Mouse (Mus musculus) MEL (cell line): ENCODE results near the gene Sh3glb1. TPM values are rescaled to one million over a fixed set of nuclear protein-coding genes. Genes with fewer than 3 reads are reported as not detected.

ENCODE experiments used
- DNase-seq: peaks from one replicate; pipeline ENCODE4 v3.0.0; 2011; ENCODE audit warnings: low read depth, low spot score
- H3K27ac ChIP-seq: 2 replicates; pipeline ENCODE4 v1.5.1; 2012; ENCODE audit warnings: low read depth, mild to moderate bottlenecking, control low read depth, low read length, moderate library complexity; ENCODE audit not compliant: control insufficient read depth
- H3K27me3 ChIP-seq, 2 experiments: fragments of 150-350 bp in 1 of 2; sonication (generic) in 1 of 2; 2 replicates each; pipeline ENCODE4 v1.6.1; 2012; ENCODE audit warnings: low read length in 2 of 2, mild to moderate bottlenecking in 2 of 2, improper control_type of control experiment in 1 of 2, moderate library complexity in 1 of 2; ENCODE audit not compliant: insufficient read depth in 2 of 2, control insufficient read depth in 1 of 2
- H3K36me3 ChIP-seq, 2 experiments: 2 replicates each; pipeline ENCODE4 v1.6.1; 2012 to 2014; ENCODE audit warnings: low read length in 2 of 2, improper control_type of control experiment in 1 of 2, inconsistent platforms in 1 of 2, mild to moderate bottlenecking in 1 of 2; ENCODE audit not compliant: insufficient read depth in 2 of 2, control insufficient read depth in 1 of 2
- H3K4me1 ChIP-seq, 2 experiments: fragments of 150-350 bp in 1 of 2; sonication (generic) in 1 of 2; 2 replicates each; pipeline ENCODE4 v1.6.1; 2012; ENCODE audit warnings: low read length in 2 of 2, improper control_type of control experiment in 1 of 2, mild to moderate bottlenecking in 1 of 2; ENCODE audit not compliant: insufficient read depth in 2 of 2, control insufficient read depth in 1 of 2
- H3K4me3 ChIP-seq, 2 experiments: fragments of 150-350 bp in 1 of 2; sonication (generic) in 1 of 2; 2 replicates each; pipeline ENCODE4 v1.5.1; 2012; ENCODE audit warnings: low read depth in 2 of 2, low read length in 2 of 2, mild to moderate bottlenecking in 2 of 2, moderate library complexity in 2 of 2, control low read depth in 1 of 2, improper control_type of control experiment in 1 of 2; ENCODE audit not compliant: control insufficient read depth in 1 of 2, insufficient read depth in 1 of 2
- H3K79me2 ChIP-seq: 2 replicates; pipeline ENCODE4 v1.6.1; 2012; ENCODE audit warnings: mild to moderate bottlenecking, low read length, moderate library complexity; ENCODE audit not compliant: control insufficient read depth, poor library complexity, insufficient read depth
- H3K9ac ChIP-seq: 2 replicates; pipeline ENCODE4 v1.6.1; 2012; ENCODE audit warnings: low read depth, mild to moderate bottlenecking, control low read depth, low read length, moderate library complexity; ENCODE audit not compliant: control insufficient read depth, poor library complexity, severe bottlenecking
- H3K9me3 ChIP-seq: fragments of 150-350 bp; sonication (generic); replicated peaks from 2 replicates; pipeline ENCODE4 v1.6.1; 2012; ENCODE audit warnings: mild to moderate bottlenecking, low read length, improper control_type of control experiment, moderate library complexity; ENCODE audit not compliant: insufficient read depth
- BHLHE40 ChIP-seq: IDR thresholded peaks from 2 replicates; pipeline ENCODE4 v1.6.1; 2012; ENCODE audit warnings: low read depth, mild to moderate bottlenecking, inconsistent platforms, low read length, improper control_type of control experiment, borderline replicate concordance
- CHD1 ChIP-seq: IDR thresholded peaks from 2 replicates; pipeline ENCODE4 v1.6.1; 2012; ENCODE audit warnings: low read depth, mild to moderate bottlenecking, inconsistent platforms, low read length, improper control_type of control experiment
- CTCF ChIP-seq, 3 experiments: IDR thresholded peaks in 2 of 3; conservative IDR thresholded peaks in 1 of 3; 2 replicates each; pipeline ENCODE4 v1.5.1; 2011 to 2012; ENCODE audit warnings: low read length in 3 of 3, low read depth in 2 of 3, mild to moderate bottlenecking in 2 of 3, improper control_type of control experiment in 1 of 3, inconsistent platforms in 1 of 3, mixed read lengths in 1 of 3, moderate library complexity in 1 of 3; ENCODE audit not compliant: control insufficient read depth in 1 of 3, insufficient read depth in 1 of 3, poor library complexity in 1 of 3, severe bottlenecking in 1 of 3
- E2F4 ChIP-seq: IDR thresholded peaks from 2 replicates; pipeline ENCODE4 v1.6.1; 2011; ENCODE audit warnings: low read depth, low read length, improper control_type of control experiment, borderline replicate concordance
- ELF1 ChIP-seq: IDR thresholded peaks from 2 replicates; pipeline ENCODE4 v1.6.1; 2014; ENCODE audit warnings: low read depth, mild to moderate bottlenecking, inconsistent platforms, low read length, improper control_type of control experiment, moderate library complexity
- EP300 ChIP-seq, 2 experiments: IDR thresholded peaks; 2 replicates each; pipeline ENCODE4 v1.6.1; 2011; ENCODE audit warnings: improper control_type of control experiment in 2 of 2, low read length in 2 of 2, low read depth in 1 of 2, mild to moderate bottlenecking in 1 of 2
- ETS1 ChIP-seq: IDR thresholded peaks from 2 replicates; pipeline ENCODE4 v1.6.1; 2012; ENCODE audit warnings: low read depth, mild to moderate bottlenecking, inconsistent platforms, low read length, improper control_type of control experiment, moderate library complexity
- MAX ChIP-seq: IDR thresholded peaks from 2 replicates; pipeline ENCODE4 v1.6.1; 2011; ENCODE audit warnings: low read length, improper control_type of control experiment
- MEF2A ChIP-seq: IDR thresholded peaks from 2 replicates; pipeline ENCODE4 v1.6.1; 2014; ENCODE audit warnings: low read depth, mild to moderate bottlenecking, inconsistent platforms, low read length, improper control_type of control experiment; ENCODE audit not compliant: poor library complexity, insufficient replicate concordance, severe bottlenecking; ENCODE audit errors: extremely low read depth
- MXI1 ChIP-seq: IDR thresholded peaks from 2 replicates; pipeline ENCODE4 v1.6.1; 2011; ENCODE audit warnings: mild to moderate bottlenecking, low read depth, low read length, improper control_type of control experiment
- MYB ChIP-seq: IDR thresholded peaks from 2 replicates; pipeline ENCODE4 v1.6.1; 2011; ENCODE audit warnings: mild to moderate bottlenecking, low read depth, low read length, improper control_type of control experiment
- POLR2A ChIP-seq, 2 experiments: IDR thresholded peaks; 2 replicates each; pipeline ENCODE4 v1.6.1; 2011 to 2012; ENCODE audit warnings: low read length in 2 of 2, mild to moderate bottlenecking in 2 of 2, control low read depth in 1 of 2, improper control_type of control experiment in 1 of 2, low read depth in 1 of 2, moderate library complexity in 1 of 2; ENCODE audit not compliant: control insufficient read depth in 1 of 2, insufficient read depth in 1 of 2, poor library complexity in 1 of 2
- POLR2AphosphoS2 ChIP-seq: IDR thresholded peaks from 2 replicates; pipeline ENCODE4 v1.6.1; 2011; ENCODE audit warnings: low read length, improper control_type of control experiment
- POLR2AphosphoS5 ChIP-seq: IDR thresholded peaks from 2 replicates; pipeline ENCODE4 v1.6.1; 2012; ENCODE audit warnings: low read depth, borderline replicate concordance, mild to moderate bottlenecking, inconsistent platforms, low read length, moderate library complexity, mixed read lengths
- RCOR1 ChIP-seq: IDR thresholded peaks from 2 replicates; pipeline ENCODE4 v1.6.1; 2012; ENCODE audit warnings: low read depth, mild to moderate bottlenecking, inconsistent platforms, low read length, improper control_type of control experiment
- SIN3A ChIP-seq: IDR thresholded peaks from 2 replicates; pipeline ENCODE4 v1.6.1; 2012; ENCODE audit warnings: low read length, improper control_type of control experiment, inconsistent platforms
- TAL1 ChIP-seq: IDR thresholded peaks from 2 replicates; pipeline ENCODE4 v1.6.1; 2012; ENCODE audit warnings: mild to moderate bottlenecking, inconsistent platforms, low read length, moderate library complexity, mixed read lengths
- TCF12 ChIP-seq: IDR thresholded peaks from 2 replicates; pipeline ENCODE4 v1.6.1; 2014; ENCODE audit warnings: low read depth, mild to moderate bottlenecking, inconsistent platforms, low read length, improper control_type of control experiment, moderate library complexity
- UBTF ChIP-seq: IDR thresholded peaks from 2 replicates; pipeline ENCODE4 v1.6.1; 2012; ENCODE audit warnings: low read depth, mild to moderate bottlenecking, inconsistent platforms, low read length, improper control_type of control experiment, moderate library complexity, borderline replicate concordance; ENCODE audit not compliant: insufficient read depth
- USF1 ChIP-seq: IDR thresholded peaks from 2 replicates; pipeline ENCODE4 v1.6.1; 2014; ENCODE audit warnings: low read depth, mild to moderate bottlenecking, inconsistent platforms, low read length, improper control_type of control experiment, moderate library complexity
- polyA plus RNA-seq, 2 experiments: library from polyadenylated mRNA; stranded (reverse) in 1 of 2; unstranded in 1 of 2; fragments of >175 nt in 1 of 2; fragments of >200 nt in 1 of 2; gene quantifications; 2 replicates each; pipeline versions ENCODE4 v1.2.1 to v1.2.4; 2012; ENCODE audit warnings: low replicate concordance in 2 of 2, low read depth in 1 of 2; ENCODE audit not compliant: insufficient read length in 2 of 2, insufficient read depth in 1 of 2, missing spikeins in 1 of 2
- total RNA-seq: library from RNA; depleted of rRNA; stranded (reverse); fragments of 300-350 nt; gene quantifications from 2 replicates; pipeline ENCODE4 v1.2.3, GENCODE M21; 2012

Gene Sh3glb1
- total and polyA plus RNA-seq, 3 experiments = 33.9 to 89.2 (median 61.9) TPM

- Histone ChIP-seq H3K9ac (peak overlapping the region; percentile 83), H3K27ac (peak overlapping the region; percentile 95), H3K4me3 (peak overlapping the region; percentile 79 to 87), H3K9me3 (no peaks in the 10 kb centered on the region), H3K27me3 (no peaks in the 10 kb centered on the region), H3K36me3 (peaks cover 0 to 13% of the 10 kb centered on the region in 2 experiments; a peak in 2 of 4 replicates), H3K79me2 (peaks cover 25% of the 10 kb centered on the region), H3K4me1 (peaks cover 9% of the 10 kb centered on the region in 2 experiments; a peak in 3 of 4 replicates)
- TF ChIP-seq TCF12 = no peak
- no peak for TF ChIP-seq MEF2A
- peak in 1 of 2 experiments; percentile 4; a peak in 1 of 4 replicates for TF ChIP-seq EP300 (IDR thresholded peaks at IDR 0.05; ENCODE audit: low read depth in 1 of 2, low read length in 2 of 2)
- TF ChIP-seq POLR2AphosphoS2 = no peak
- TF ChIP-seq POLR2AphosphoS5 = no peak
- TF ChIP-seq ETS1 = 0 out of 2 replicates have a peak, but pooled peaks have one; percentile 22
- 0 out of 2 replicates have a peak, but pooled peaks have one; percentile 7 for TF ChIP-seq RCOR1
- TF ChIP-seq USF1 = peak; percentile 63
- peak; percentile 64 for TF ChIP-seq SIN3A
- TF ChIP-seq BHLHE40 = no peak
- DNase-seq = peak; percentile 64
These were observed 1.1 kb upstream of the Sh3glb1 start for GRCm38 (mm10) chr3:144721077-144721859.

- Histone ChIP-seq H3K9ac (peak overlapping the region; percentile 96), H3K4me3 (peak overlapping the region; percentile 94 to 99), H3K4me1 (peaks cover 9% of the 10 kb centered on the region in 2 experiments; a peak in 3 of 4 replicates), H3K9me3 (no peaks in the 10 kb centered on the region), H3K79me2 (peaks cover 34% of the 10 kb centered on the region), H3K36me3 (peaks cover 0 to 15% of the 10 kb centered on the region in 2 experiments; a peak in 2 of 4 replicates), H3K27me3 (no peaks in the 10 kb centered on the region), H3K27ac (peak overlapping the region; percentile 81)
- peak; percentile 74 for DNase-seq
- TF ChIP-seq CTCF (IDR thresholded peaks at IDR 0.05 in 2 of 3, conservative IDR thresholded peaks at IDR 0.05 in 1 of 3; ENCODE audit: control insufficient read depth in 1 of 3, insufficient read depth in 1 of 3, low read depth in 2 of 3, low read length in 3 of 3, poor library complexity in 1 of 3, severe bottlenecking in 1 of 3) (no peak), UBTF (no peak), MXI1 (peak; percentile 78), MEF2A (no peak), SIN3A (peak; percentile 84), MYB (no peak), ELF1 (peak; percentile 22; the same call in 1 of the 2 replicates), BHLHE40 (no peak), E2F4 (no peak), RCOR1 (peak; percentile 72), TAL1 (no peak), CHD1 (no peak), POLR2AphosphoS2 (no peak), POLR2A (IDR thresholded peaks at IDR 0.05; ENCODE audit: control insufficient read depth in 1 of 2, insufficient read depth in 1 of 2, low read depth in 1 of 2, low read length in 2 of 2, poor library complexity in 1 of 2) (no peak), MAX (peak; percentile 46; the same call in 1 of the 2 replicates)
These were observed 841 bp downstream of the Sh3glb1 start for GRCm38 (mm10) chr3:144719088-144719900.
